Mouse (Mus musculus) liver, embryonic 11.5 days (tissue): ENCODE measurements at regions not wholly inside any gene's neighbourhood (a gene's known extent, or its start where the extent isn't known, plus 50 kb on each side); places are given as distances from the start of the nearest gene placed in this dataset.

Experiments
- ATAC-seq: fragments of 200-750 bp; cut with Nextera tagmentation; replicated peaks from 2 replicates; pipeline ENCODE4 v1.8.0; 2017; ENCODE audit warnings: moderate number of reproducible peaks, mild to moderate bottlenecking, moderate TSS enrichment, moderate library complexity; ENCODE audit not compliant: low FRiP score
- DNase-seq: peaks from one replicate; pipeline ENCODE4 v3.0.0-alpha.2; 2017; ENCODE audit warnings: low spot score
- H3K27ac ChIP-seq: fragments of 300-500 bp; sonication (generic); 2 replicates; pipeline ENCODE4 v1.5.1; 2014; ENCODE audit warnings: mild to moderate bottlenecking, low read depth, low read length, control low read depth
- H3K27me3 ChIP-seq: fragments of 300-500 bp; sonication (generic); replicated peaks from 2 replicates; pipeline ENCODE4 v1.6.1; 2014; ENCODE audit warnings: low read length, mixed read lengths; ENCODE audit not compliant: control insufficient read depth, insufficient read depth
- H3K36me3 ChIP-seq: fragments of 300-500 bp; sonication (generic); 2 replicates; pipeline ENCODE4 v1.6.1; 2014; ENCODE audit warnings: mild to moderate bottlenecking, low read length, moderate library complexity, mixed read lengths; ENCODE audit not compliant: control insufficient read depth, insufficient read depth
- H3K4me1 ChIP-seq: fragments of 300-500 bp; sonication (generic); replicated peaks from 2 replicates; pipeline ENCODE4 v1.6.1; 2014; ENCODE audit warnings: low read length, mixed read lengths; ENCODE audit not compliant: control insufficient read depth, insufficient read depth
- H3K4me2 ChIP-seq: fragments of 300-500 bp; sonication (generic); 2 replicates; pipeline ENCODE4 v1.6.1; 2014; ENCODE audit warnings: mild to moderate bottlenecking, control low read depth, moderate library complexity
- H3K4me3 ChIP-seq: fragments of 300-500 bp; sonication (generic); 2 replicates; pipeline ENCODE4 v1.5.1; 2014; ENCODE audit warnings: low read depth, low read length, control low read depth
- H3K9ac ChIP-seq: fragments of 300-500 bp; sonication (generic); 2 replicates; pipeline ENCODE4 v1.6.1; 2014; ENCODE audit warnings: low read depth, low read length, control low read depth
- H3K9me3 ChIP-seq: fragments of 300-500 bp; sonication (generic); 2 replicates; pipeline ENCODE4 v1.6.1; 2016; ENCODE audit warnings: low read length, inconsistent platforms, mixed read lengths; ENCODE audit not compliant: control insufficient read depth
- WGBS: fragments of 180-500 bp; shearing (Covaris S2); extraction: QIAGEN DNeasy Blood & Tissue Kit; methylation state at CpG from one replicate; pipeline ENCODE4 v1.1.7; 2014; 5-methylcytosine and 5-hydroxymethylcytosine counted together

- H3K9me3 ChIP-seq: no peaks in the 10 kb centered on the region
- H3K27me3 ChIP-seq: no peaks in the 10 kb centered on the region
- no peak overlapping the region for H3K4me3 ChIP-seq
- no peak for ATAC-seq
- H3K9ac ChIP-seq: no peak overlapping the region
- H3K36me3 ChIP-seq: no peaks in the 10 kb centered on the region
- H3K4me2 ChIP-seq: no peak overlapping the region
- 75% methylated on average over 5 of the region's 5 CpGs for WGBS
- DNase-seq: no peak
- H3K4me1 ChIP-seq: no peaks in the 10 kb centered on the region
- H3K27ac ChIP-seq: no peak overlapping the region
These were observed 208.0 kb upstream of the Btbd3 start for GRCm38 (mm10) chr2:138048341-138048740.

GRCm38 (mm10) chr2:138047781-138048201 is 208.6 kb upstream of the Btbd3 start:
- WGBS: 43% methylated on average over 11 of the region's 11 CpGs
- Histone ChIP-seq H3K36me3 (no peaks in the 10 kb centered on the region), H3K4me2 (no peak overlapping the region), H3K9ac (no peak overlapping the region), H3K27me3 (no peaks in the 10 kb centered on the region), H3K9me3 (no peaks in the 10 kb centered on the region), H3K27ac (no peak overlapping the region), H3K4me3 (no peak overlapping the region), H3K4me1 (no peaks in the 10 kb centered on the region)
- ATAC-seq: no peak; the same call in 1 of the 2 replicates
- no peak for DNase-seq

- 75% methylated on average over 10 of the region's 10 CpGs for WGBS
These were observed 209.0 kb upstream of the Btbd3 start for GRCm38 (mm10) chr2:138047361-138047760.

GRCm38 (mm10) chr2:138046918-138047317 is 209.4 kb upstream of the Btbd3 start:
- DNase-seq (no peak), ATAC-seq (no peak)
- H3K4me1 ChIP-seq: no peaks in the 10 kb centered on the region
- no peak overlapping the region for H3K4me2 ChIP-seq
- no peaks in the 10 kb centered on the region for H3K36me3 ChIP-seq
- H3K27me3 ChIP-seq: no peaks in the 10 kb centered on the region
- no peak overlapping the region for H3K9ac ChIP-seq
- no peaks in the 10 kb centered on the region for H3K9me3 ChIP-seq
- H3K27ac ChIP-seq: no peak overlapping the region
- H3K4me3 ChIP-seq: no peak overlapping the region
- 93% methylated on average over 3 of the region's 3 CpGs for WGBS

More at GRCm38 (mm10) chr2:138047361-138047760, 209.0 kb upstream of the Btbd3 start:
- Histone ChIP-seq H3K4me3 (no peak overlapping the region), H3K4me1 (no peaks in the 10 kb centered on the region), H3K9me3 (no peaks in the 10 kb centered on the region), H3K4me2 (no peak overlapping the region), H3K36me3 (no peaks in the 10 kb centered on the region), H3K9ac (no peak overlapping the region), H3K27ac (no peak overlapping the region), H3K27me3 (no peaks in the 10 kb centered on the region)
- no peak for ATAC-seq
- DNase-seq: no peak

- ATAC-seq (no peak), DNase-seq (no peak)
- H3K27ac ChIP-seq: no peak overlapping the region
- no peaks in the 10 kb centered on the region for H3K36me3 ChIP-seq
- no peak overlapping the region for H3K4me2 ChIP-seq
- no peaks in the 10 kb centered on the region for H3K9me3 ChIP-seq
- H3K4me3 ChIP-seq: no peak overlapping the region
- WGBS: 47% methylated on average over 5 of the region's 5 CpGs
- H3K9ac ChIP-seq: no peak overlapping the region
- H3K4me1 ChIP-seq: no peaks in the 10 kb centered on the region
- H3K27me3 ChIP-seq: no peaks in the 10 kb centered on the region
These were observed 210.3 kb upstream of the Btbd3 start for GRCm38 (mm10) chr2:138045933-138046642.

- no peak for ATAC-seq
- Histone ChIP-seq H3K27ac (no peak overlapping the region), H3K4me2 (no peak overlapping the region), H3K9ac (no peak overlapping the region), H3K27me3 (no peaks in the 10 kb centered on the region), H3K36me3 (no peaks in the 10 kb centered on the region), H3K9me3 (no peaks in the 10 kb centered on the region), H3K4me1 (no peaks in the 10 kb centered on the region), H3K4me3 (no peak overlapping the region)
- 80% methylated on average over 6 of the region's 6 CpGs for WGBS
- no peak for DNase-seq
These were observed 215.7 kb upstream of the Btbd3 start for GRCm38 (mm10) chr2:138040706-138041105.

- Histone ChIP-seq H3K4me2 (no peak overlapping the region), H3K4me1 (no peaks in the 10 kb centered on the region), H3K9me3 (no peaks in the 10 kb centered on the region), H3K4me3 (no peak overlapping the region), H3K36me3 (no peaks in the 10 kb centered on the region), H3K27ac (no peak overlapping the region), H3K27me3 (no peaks in the 10 kb centered on the region), H3K9ac (no peak overlapping the region)
- ATAC-seq (no peak), DNase-seq (no peak)
- WGBS: 84% methylated on average over 5 of the region's 5 CpGs
These were observed 216.1 kb upstream of the Btbd3 start for GRCm38 (mm10) chr2:138040302-138040701.

GRCm38 (mm10) chr2:138034123-138034736 is 222.1 kb upstream of the Btbd3 start:
- Histone ChIP-seq H3K4me3 (no peak overlapping the region), H3K27ac (no peak overlapping the region), H3K9me3 (no peaks in the 10 kb centered on the region), H3K4me2 (no peak overlapping the region), H3K27me3 (no peaks in the 10 kb centered on the region), H3K9ac (no peak overlapping the region), H3K36me3 (no peaks in the 10 kb centered on the region), H3K4me1 (no peaks in the 10 kb centered on the region)
- 87% methylated on average over 8 of the region's 8 CpGs for WGBS
- ATAC-seq (no peak), DNase-seq (no peak)
